Mouse (Mus musculus): ENCODE results near the gene Kntc1. TPM values are rescaled to one million over a fixed set of nuclear protein-coding genes. Genes with fewer than 3 reads are reported as not detected.
A peak's percentile ranks its signal among the peaks of the same experiment; 100 is the strongest.

Kntc1 gene
- polyA plus RNA-seq, 1 experiment, result 1.6 TPM

GRCm38 (mm10) chr5:123808541-123808940 lies 59.0 kb downstream of the Kntc1 start:
- no peak for DNase-seq (ENCODE audit: low spot score)

- DNase-seq (ENCODE audit: low spot score), result no peak
Observed at GRCm38 (mm10) chr5:123809156-123809555, 59.6 kb downstream of the Kntc1 start.

GRCm38 (mm10) chr5:123816891-123817290 lies 67.4 kb downstream of the Kntc1 start:
- no peak for DNase-seq (ENCODE audit: low spot score)

- no peak for DNase-seq (ENCODE audit: low spot score)
Observed at GRCm38 (mm10) chr5:123818941-123819577, 69.5 kb downstream of the Kntc1 start.

- DNase-seq (ENCODE audit: low spot score), result no peak
Observed at GRCm38 (mm10) chr5:123820501-123821263, 71.2 kb downstream of the Kntc1 start.

- DNase-seq (ENCODE audit: low spot score), result no peak
Observed at GRCm38 (mm10) chr5:123821264-123821571, 71.7 kb downstream of the Kntc1 start.

GRCm38 (mm10) chr5:123822706-123823105 lies 73.2 kb downstream of the Kntc1 start:
- DNase-seq (ENCODE audit: low spot score), result no peak

GRCm38 (mm10) chr5:123827659-123828091 lies 78.2 kb downstream of the Kntc1 start:
- DNase-seq (ENCODE audit: low spot score), result peak; percentile 32

GRCm38 (mm10) chr5:123832309-123832708 lies 82.8 kb downstream of the Kntc1 start:
- no peak for DNase-seq (ENCODE audit: low spot score)

- DNase-seq (ENCODE audit: low spot score), result no peak
Observed at GRCm38 (mm10) chr5:123834836-123835235, 85.3 kb downstream of the Kntc1 start.

- no peak for DNase-seq (ENCODE audit: low spot score)
Observed at GRCm38 (mm10) chr5:123837371-123837770, 87.9 kb downstream of the Kntc1 start.

GRCm38 (mm10) chr5:123842221-123842934 lies 92.9 kb downstream of the Kntc1 start:
- DNase-seq (ENCODE audit: low spot score), result no peak

GRCm38 (mm10) chr5:123842935-123843282 lies 93.4 kb downstream of the Kntc1 start:
- no peak for DNase-seq (ENCODE audit: low spot score)

GRCm38 (mm10) chr5:123843816-123844215 lies 94.3 kb downstream of the Kntc1 start:
- DNase-seq (ENCODE audit: low spot score), result no peak

- DNase-seq (ENCODE audit: low spot score), result no peak
Observed at GRCm38 (mm10) chr5:123844316-123844715, 94.8 kb downstream of the Kntc1 start.

- DNase-seq (ENCODE audit: low spot score), result no peak
Observed at GRCm38 (mm10) chr5:123851398-123851797, 101.9 kb downstream of the Kntc1 start.

- DNase-seq (ENCODE audit: low spot score), result no peak
Observed at GRCm38 (mm10) chr5:123853877-123854504, 104.5 kb downstream of the Kntc1 start.

- no peak for DNase-seq (ENCODE audit: low spot score)
Observed at GRCm38 (mm10) chr5:123854511-123854910, 105.0 kb downstream of the Kntc1 start.

GRCm38 (mm10) chr5:123858798-123859197 lies 109.3 kb downstream of the Kntc1 start:
- no peak for DNase-seq (ENCODE audit: low spot score)

GRCm38 (mm10) chr5:123862374-123863350 lies 113.1 kb downstream of the Kntc1 start:
- no peak for DNase-seq (ENCODE audit: low spot score)

- DNase-seq (ENCODE audit: low spot score), result no peak
Observed at GRCm38 (mm10) chr5:123863934-123864333, 114.4 kb downstream of the Kntc1 start.
